Mouse (Mus musculus) embryonic facial prominence, embryonic 14.5 days (tissue): ENCODE results near the gene Phox2b. TPM values are rescaled to one million over a fixed set of nuclear protein-coding genes. Genes with fewer than 3 reads are reported as not detected.

Experiments used
- ATAC-seq: fragments of 200-750 bp; cut with Nextera tagmentation; 2 replicates; pipeline ENCODE4 v1.8.0; 2017; ENCODE audit warnings: low read depth, moderate number of reproducible peaks, moderate TSS enrichment
- DNase-seq: peaks from one replicate; pipeline ENCODE4 v3.0.0-alpha.2; 2015; ENCODE audit warnings: low spot score
- H3K27ac ChIP-seq: fragments of 300-500 bp; sonication (generic); replicated peaks from 2 replicates; pipeline ENCODE4 v1.5.1; 2014; ENCODE audit warnings: low read depth, mild to moderate bottlenecking, low read length, moderate library complexity
- H3K27me3 ChIP-seq: fragments of 300-500 bp; sonication (generic); replicated peaks from 2 replicates; pipeline ENCODE4 v1.6.1; 2014; ENCODE audit warnings: low read length; ENCODE audit not compliant: control insufficient read depth, insufficient read depth
- H3K36me3 ChIP-seq: fragments of 300-500 bp; sonication (generic); 2 replicates; pipeline ENCODE4 v1.6.1; 2014; ENCODE audit warnings: low read length, mixed read lengths; ENCODE audit not compliant: control insufficient read depth, insufficient read depth
- H3K4me1 ChIP-seq: fragments of 300-500 bp; sonication (generic); 2 replicates; pipeline ENCODE4 v1.6.1; 2014; ENCODE audit warnings: antibody characterized with exemption, low read length; ENCODE audit not compliant: control insufficient read depth, insufficient read depth
- H3K4me2 ChIP-seq: fragments of 300-500 bp; sonication (generic); 2 replicates; pipeline ENCODE4 v1.6.1; 2014; ENCODE audit warnings: low read depth, mild to moderate bottlenecking, low read length, moderate library complexity, mixed read lengths
- H3K4me3 ChIP-seq: fragments of 300-500 bp; sonication (generic); 2 replicates; pipeline ENCODE4 v1.5.1; 2014; ENCODE audit warnings: low read depth, mild to moderate bottlenecking, low read length
- H3K9ac ChIP-seq: fragments of 300-500 bp; sonication (generic); 2 replicates; pipeline ENCODE4 v1.6.1; 2014; ENCODE audit warnings: low read depth, mild to moderate bottlenecking, low read length, moderate library complexity, mixed read lengths
- H3K9me3 ChIP-seq: fragments of 300-500 bp; sonication (generic); 2 replicates; pipeline ENCODE4 v1.6.1; 2016; ENCODE audit warnings: low read length; ENCODE audit not compliant: control insufficient read depth
- WGBS: fragments of 180-500 bp; shearing (Covaris S2); extraction: QIAGEN DNeasy Blood & Tissue Kit; methylation state at CpG from one replicate; pipeline ENCODE4 v1.1.7; 2014; 5-methylcytosine and 5-hydroxymethylcytosine counted together
- polyA plus RNA-seq: library from polyadenylated mRNA; unstranded; fragments of >200 nt; fragmentation: Nextera tagmentation; extraction: Ambion mirVana; gene quantifications from 2 replicates; pipeline ENCODE4 v1.2.1, GENCODE M21; 2014

The Phox2b gene
- polyA plus RNA-seq, 1 experiment from 2014 or later, result 2.4 TPM

GRCm38 (mm10) chr5:67095651-67096377 lies 3.3 kb downstream of the Phox2b start:
- peak; percentile 6 for DNase-seq
- under 1% methylated on average over 38 of the region's 47 CpGs for WGBS

GRCm38 (mm10) chr5:67095153-67095552 lies 3.9 kb downstream of the Phox2b start:
- Histone ChIP-seq H3K27ac (no peak overlapping the region), H3K27me3 (peaks cover 99% of the 10 kb centered on the region), H3K4me1 (peaks cover 5% of the 10 kb centered on the region; the same call in 1 of the 2 replicates), H3K9ac (no peak overlapping the region), H3K4me2 (no peak overlapping the region), H3K4me3 (no peak overlapping the region), H3K9me3 (no peaks in the 10 kb centered on the region), H3K36me3 (no peaks in the 10 kb centered on the region)
- WGBS, result under 1% methylated on average over 15 of the region's 15 CpGs
- ATAC-seq, result no peak
- no peak for DNase-seq

More at GRCm38 (mm10) chr5:67095651-67096377, 3.3 kb downstream of the Phox2b start:
- H3K27ac ChIP-seq, result no peak overlapping the region
- peak overlapping the region; percentile 30 for H3K4me3 ChIP-seq
- no peaks in the 10 kb centered on the region for H3K9me3 ChIP-seq
- peak overlapping the region; percentile 52 for H3K4me2 ChIP-seq
- ATAC-seq, result no peak
- H3K36me3 ChIP-seq, result no peaks in the 10 kb centered on the region
- peaks cover 5% of the 10 kb centered on the region; the same call in 1 of the 2 replicates for H3K4me1 ChIP-seq
- peaks cover 97% of the 10 kb centered on the region for H3K27me3 ChIP-seq
- no peak overlapping the region for H3K9ac ChIP-seq

- ATAC-seq (no peak), DNase-seq (no peak)
- Histone ChIP-seq H3K27me3 (peaks cover 98% of the 10 kb centered on the region), H3K4me3 (no peak overlapping the region), H3K4me2 (no peak overlapping the region), H3K36me3 (no peaks in the 10 kb centered on the region), H3K27ac (no peak overlapping the region), H3K4me1 (peaks cover 5% of the 10 kb centered on the region; the same call in 1 of the 2 replicates), H3K9me3 (no peaks in the 10 kb centered on the region), H3K9ac (no peak overlapping the region)
- 19% methylated on average over 2 of the region's 2 CpGs for WGBS
Observed at GRCm38 (mm10) chr5:67093991-67094390, 5.1 kb downstream of the Phox2b start.

- no peak overlapping the region for H3K27ac ChIP-seq
Observed at GRCm38 (mm10) chr5:67091766-67092165, 7.3 kb downstream of the Phox2b start.

GRCm38 (mm10) chr5:67090856-67091255 lies 8.2 kb downstream of the Phox2b start:
- ATAC-seq, result no peak
- H3K4me2 ChIP-seq, result no peak overlapping the region
- WGBS, result 66% methylated on average over 5 of the region's 5 CpGs
- DNase-seq, result no peak
- peaks cover 73% of the 10 kb centered on the region for H3K27me3 ChIP-seq
- peaks cover under 1% of the 10 kb centered on the region; the same call in 1 of the 2 replicates for H3K4me1 ChIP-seq
- H3K27ac ChIP-seq, result no peak overlapping the region
- no peak overlapping the region for H3K9ac ChIP-seq
- H3K4me3 ChIP-seq, result no peak overlapping the region
- H3K9me3 ChIP-seq, result no peaks in the 10 kb centered on the region
- no peaks in the 10 kb centered on the region for H3K36me3 ChIP-seq

More at GRCm38 (mm10) chr5:67091766-67092165, 7.3 kb downstream of the Phox2b start:
- no peaks in the 10 kb centered on the region for H3K36me3 ChIP-seq
- no peak for DNase-seq
- H3K4me3 ChIP-seq, result no peak overlapping the region
- H3K9ac ChIP-seq, result no peak overlapping the region
- 20% methylated on average over 4 of the region's 4 CpGs for WGBS
- peaks cover 5% of the 10 kb centered on the region; the same call in 1 of the 2 replicates for H3K4me1 ChIP-seq
- ATAC-seq, result no peak
- H3K9me3 ChIP-seq, result no peaks in the 10 kb centered on the region
- H3K4me2 ChIP-seq, result no peak overlapping the region
- H3K27me3 ChIP-seq, result peaks cover 82% of the 10 kb centered on the region

GRCm38 (mm10) chr5:67083117-67083516 lies 16.0 kb downstream of the Phox2b start:
- 27% methylated on average over 6 of the region's 6 CpGs for WGBS
- no peak for ATAC-seq
- Histone ChIP-seq H3K4me1 (no peaks in the 10 kb centered on the region), H3K36me3 (no peaks in the 10 kb centered on the region), H3K4me3 (no peak overlapping the region), H3K27me3 (no peaks in the 10 kb centered on the region), H3K27ac (no peak overlapping the region), H3K9ac (no peak overlapping the region), H3K4me2 (no peak overlapping the region), H3K9me3 (peaks cover 12% of the 10 kb centered on the region; the same call in 1 of the 2 replicates)
- DNase-seq, result no peak

GRCm38 (mm10) chr5:67063596-67063995 lies 35.5 kb downstream of the Phox2b start:
- no peak for DNase-seq
- no peak for ATAC-seq
- Histone ChIP-seq H3K36me3 (no peaks in the 10 kb centered on the region), H3K9ac (no peak overlapping the region), H3K27me3 (no peaks in the 10 kb centered on the region), H3K4me2 (no peak overlapping the region), H3K27ac (no peak overlapping the region), H3K4me3 (no peak overlapping the region), H3K9me3 (no peaks in the 10 kb centered on the region), H3K4me1 (no peaks in the 10 kb centered on the region)
- 80% methylated on average over 9 of the region's 9 CpGs for WGBS

GRCm38 (mm10) chr5:67060519-67060918 lies 38.6 kb downstream of the Phox2b start:
- DNase-seq, result no peak

GRCm38 (mm10) chr5:67057803-67058202 lies 41.3 kb downstream of the Phox2b start:
- 85% methylated on average over 6 of the region's 6 CpGs for WGBS
- no peak for ATAC-seq

More at GRCm38 (mm10) chr5:67060519-67060918, 38.6 kb downstream of the Phox2b start:
- no peak overlapping the region for H3K4me3 ChIP-seq
- no peak overlapping the region for H3K9ac ChIP-seq
- H3K36me3 ChIP-seq, result no peaks in the 10 kb centered on the region
- H3K4me1 ChIP-seq, result no peaks in the 10 kb centered on the region
- no peak overlapping the region for H3K4me2 ChIP-seq
- ATAC-seq, result no peak
- no peaks in the 10 kb centered on the region for H3K27me3 ChIP-seq
- H3K9me3 ChIP-seq, result no peaks in the 10 kb centered on the region
- WGBS, result 50% methylated on average over 3 of the region's 4 CpGs
- no peak overlapping the region for H3K27ac ChIP-seq

More at GRCm38 (mm10) chr5:67057803-67058202, 41.3 kb downstream of the Phox2b start:
- Histone ChIP-seq H3K4me1 (no peaks in the 10 kb centered on the region), H3K4me3 (no peak overlapping the region), H3K27ac (no peak overlapping the region), H3K36me3 (no peaks in the 10 kb centered on the region), H3K9ac (no peak overlapping the region), H3K27me3 (no peaks in the 10 kb centered on the region), H3K9me3 (no peaks in the 10 kb centered on the region), H3K4me2 (no peak overlapping the region)
- DNase-seq, result no peak
